Comparison of ENCODE assay signal across 11 mouse cellular contexts in genomic region chr2:146646237-146646972, GRCm38 (mm10).
DNase-seq lines count a peak whose midpoint lies in the region; ATAC-seq and TF ChIP-seq lines count a peak whose summit lies in the region.
"Had no signal": no experiment of that assay in that cellular context is flagged by ENCODE, and none has a peak within 500 bp of the region (broad histone marks: within the 10 kb centered on the region; RNA-seq: fewer than 3 reads in every experiment).

No protein-coding gene starts in this region.

- no peak for DNase-seq in hindbrain, embryonic 11.5 days (ENCODE audit: low spot score)
- DNase-seq in hindbrain, embryonic 10.5 days (ENCODE audit: low spot score) = no peak
- DNase-seq in kidney, postnatal 36 days = peak; percentile 9 to 15
- DNase-seq in ovary, postnatal 14 days (ENCODE audit: low spot score) = no peak
- no peak for DNase-seq in layer of hippocampus, adult 2 months (ENCODE audit: low spot score in 2 of 2)
- no peak for DNase-seq in urinary bladder, postnatal 10 days (ENCODE audit: low spot score)
- DNase-seq: cerebellum, postnatal 10 days; heart, adult 2 months; lung, postnatal 10 days had no signal

- no peaks in the 10 kb centered on the region for H3K36me3 ChIP-seq in hindbrain, embryonic 11.5 days (ENCODE audit: control insufficient read depth, insufficient read depth, low read length)
- H3K36me3 ChIP-seq in hindbrain, embryonic 10.5 days = no peaks in the 10 kb centered on the region
- no peaks in the 10 kb centered on the region for H3K36me3 ChIP-seq in forebrain, embryonic 13.5 days (ENCODE audit: poor library complexity, severe bottlenecking)
- H3K36me3 ChIP-seq in neural tube, embryonic 12.5 days = no peaks in the 10 kb centered on the region

- no peak overlapping the region for H3K4me2 ChIP-seq in hindbrain, embryonic 11.5 days (replicated peaks; ENCODE audit: low read depth, low read length)
- peak overlapping the region; percentile 49 for H3K4me2 ChIP-seq in forebrain, embryonic 13.5 days
- peak overlapping the region; percentile 18; the same call in 1 of the 2 replicates for H3K4me2 ChIP-seq in neural tube, embryonic 12.5 days (replicated peaks)

- H3K27ac ChIP-seq in hindbrain, embryonic 11.5 days (ENCODE audit: low read depth, low read length) = no peak overlapping the region
- H3K27ac ChIP-seq in hindbrain, embryonic 10.5 days = no peak overlapping the region
- H3K27ac ChIP-seq in forebrain, embryonic 13.5 days = 0 out of 2 replicates have a peak overlapping the region, but pooled peaks have one; percentile 14
- H3K27ac ChIP-seq in neural tube, embryonic 12.5 days = no peak overlapping the region
- no peak overlapping the region for H3K27ac ChIP-seq in layer of hippocampus, adult 2 months
- H3K27ac ChIP-seq: heart, adult 2 months had no signal

- 29% methylated on average over 16 of the region's 16 CpGs for WGBS in hindbrain, embryonic 11.5 days
- WGBS in hindbrain, embryonic 10.5 days = 32% methylated on average over 16 of the region's 16 CpGs
- 2% methylated on average over 16 of the region's 16 CpGs for WGBS in forebrain, embryonic 13.5 days
- 23% methylated on average over 16 of the region's 16 CpGs for WGBS in neural tube, embryonic 12.5 days

- H3K9ac ChIP-seq in hindbrain, embryonic 11.5 days (ENCODE audit: low read depth, low read length) = no peak overlapping the region
- H3K9ac ChIP-seq in forebrain, embryonic 13.5 days = no peak overlapping the region
- H3K9ac ChIP-seq in neural tube, embryonic 12.5 days = no peak overlapping the region

- H3K4me1 ChIP-seq in hindbrain, embryonic 11.5 days (replicated peaks; ENCODE audit: control insufficient read depth, insufficient read depth, low read length) = no peaks in the 10 kb centered on the region
- H3K4me1 ChIP-seq in hindbrain, embryonic 10.5 days (replicated peaks) = peaks cover 10% of the 10 kb centered on the region
- H3K4me1 ChIP-seq in forebrain, embryonic 13.5 days = peaks cover 10% of the 10 kb centered on the region
- H3K4me1 ChIP-seq in neural tube, embryonic 12.5 days = peaks cover 5% of the 10 kb centered on the region; the same call in 1 of the 2 replicates

- no peaks in the 10 kb centered on the region for H3K27me3 ChIP-seq in hindbrain, embryonic 11.5 days (ENCODE audit: control insufficient read depth, insufficient read depth, low read length)
- H3K27me3 ChIP-seq in hindbrain, embryonic 10.5 days (ENCODE audit: insufficient read depth, poor library complexity, severe bottlenecking) = peaks cover 16% of the 10 kb centered on the region
- H3K27me3 ChIP-seq in forebrain, embryonic 13.5 days = peaks cover 30% of the 10 kb centered on the region
- H3K27me3 ChIP-seq in neural tube, embryonic 12.5 days (replicated peaks) = no peaks in the 10 kb centered on the region

- ATAC-seq in hindbrain, embryonic 11.5 days (ENCODE audit: low FRiP score) = 0 out of 2 replicates have a peak, but pooled peaks have one; percentile 40
- peak; percentile 84 for ATAC-seq in forebrain, embryonic 13.5 days
- peak; percentile 70 for ATAC-seq in neural tube, embryonic 12.5 days (ENCODE audit: low FRiP score, low read depth)

- H3K4me3 ChIP-seq in hindbrain, embryonic 11.5 days (ENCODE audit: low read depth, low read length) = no peak overlapping the region
- no peak overlapping the region for H3K4me3 ChIP-seq in hindbrain, embryonic 10.5 days
- H3K4me3 ChIP-seq in forebrain, embryonic 13.5 days = no peak overlapping the region
- no peak overlapping the region for H3K4me3 ChIP-seq in neural tube, embryonic 12.5 days
- H3K4me3 ChIP-seq in layer of hippocampus, adult 2 months = no peak overlapping the region
- H3K4me3 ChIP-seq: heart, adult 2 months had no signal

- no peak for TF ChIP-seq CTCF in layer of hippocampus, adult 2 months (conservative IDR thresholded peaks at IDR 0.05)

- no peaks in the 10 kb centered on the region for H3K9me3 ChIP-seq in hindbrain, embryonic 11.5 days (ENCODE audit: control insufficient read depth, low read length)
- H3K9me3 ChIP-seq in hindbrain, embryonic 10.5 days = no peaks in the 10 kb centered on the region
- H3K9me3 ChIP-seq in forebrain, embryonic 13.5 days (replicated peaks) = no peaks in the 10 kb centered on the region
- no peaks in the 10 kb centered on the region for H3K9me3 ChIP-seq in neural tube, embryonic 12.5 days

Comparison
In these comparisons a context has a peak if more than half of its experiments do, and no peak if none do; other contexts are left out.
1. DNase-seq: peak in kidney, postnatal 36 days (2 of 2); none in hindbrain, embryonic 11.5 days (single experiment), hindbrain, embryonic 10.5 days (single experiment), ovary, postnatal 14 days (single experiment), layer of hippocampus, adult 2 months (0 of 2) and urinary bladder, postnatal 10 days (single experiment).
2. Peak in every context shown above with its lines, with median percentiles within 50 percentile points of each other: ATAC-seq.